Mouse (Mus musculus) inflammation-experienced regulatory T-cells (primary cell): Measurements from ENCODE around the gene Dgkd. TPM values are rescaled to one million over a fixed set of nuclear protein-coding genes. Genes with fewer than 3 reads are reported as not detected.

Experiments used
- polyA plus RNA-seq, 2 experiments: library from polyadenylated mRNA; unstranded; fragments of 100-300 nt; shearing (Covaris generic); gene quantifications; one replicate each; pipeline ENCODE4 v1.2.1; 2017

Gene Dgkd
- 100 to 1,000 TPM in 1 of 2 experiments, 10 to 100 TPM in 1; 83.3 to 102 TPM for polyA plus RNA-seq

GRCm38 (mm10) chr1:87852892-87853600 is at the start of gene Dgkd:
Gene Dgkd, plus strand, starts transcription at chr1:87853287.

GRCm38 (mm10) chr1:87803576-87803975 is 49.5 kb upstream of the Dgkd start, which contains the start of gene Sag:
Gene Sag, plus strand, starts transcription at chr1:87803680.

Other genes with a start within 250 kb of the Dgkd start
- 100 to 1,000 TPM; 167 to 195 TPM for gene Inpp5d, start 233.0 kb upstream of the Dgkd start, polyA plus RNA-seq
- gene Atg16l1, start 97.4 kb upstream of the Dgkd start, polyA plus RNA-seq: 10 to 100 TPM; 53.9 to 54.6 TPM
- 1 to 10 TPM; 3.5 to 3.8 TPM for gene Sag, start 49.6 kb upstream of the Dgkd start, polyA plus RNA-seq
- 10 to 100 TPM; 17.5 to 18.8 TPM for gene Usp40, start 155.3 kb downstream of the Dgkd start, polyA plus RNA-seq
- gene Ugt1a10, start 202.1 kb downstream of the Dgkd start, polyA plus RNA-seq: not detected
- gene Ugt1a9, start 217.5 kb downstream of the Dgkd start, polyA plus RNA-seq: under 1 TPM; 0.38 to 0.81 TPM
- not detected for gene Ugt1a8, start 234.5 kb downstream of the Dgkd start, polyA plus RNA-seq
- gene Ugt1a7c, start 241.8 kb downstream of the Dgkd start, polyA plus RNA-seq: under 1 TPM; 0.31 to 0.49 TPM
- not detected for gene Ugt1a6b, start 250.0 kb downstream of the Dgkd start, polyA plus RNA-seq